Mouse (Mus musculus) cerebellum, adult 18-20 months (tissue): ENCODE results near the gene Rtn4rl2.

Source experiments
- DNase-seq, 2 experiments: peaks; one replicate each; pipeline ENCODE4 v3.0.0; 2021

Gene Rtn4rl2

GRCm38 (mm10) chr2:84884611-84885010, 1.9 kb downstream of the Rtn4rl2 start:
- DNase-seq: no peak

- no peak for DNase-seq
Measured at GRCm38 (mm10) chr2:84883942-84884341, 2.6 kb downstream of the Rtn4rl2 start.

- DNase-seq: no peak
Measured at GRCm38 (mm10) chr2:84883530-84883929, 3.0 kb downstream of the Rtn4rl2 start.

GRCm38 (mm10) chr2:84883084-84883483, 3.4 kb downstream of the Rtn4rl2 start:
- no peak for DNase-seq

GRCm38 (mm10) chr2:84882606-84883005, 3.9 kb downstream of the Rtn4rl2 start:
- no peak for DNase-seq

GRCm38 (mm10) chr2:84880590-84880989, 5.9 kb downstream of the Rtn4rl2 start:
- DNase-seq: no peak

GRCm38 (mm10) chr2:84875842-84876241, 10.7 kb downstream of the Rtn4rl2 start:
- DNase-seq: no peak

GRCm38 (mm10) chr2:84872105-84872716, 14.3 kb downstream of the Rtn4rl2 start:
- DNase-seq: peak in 1 of 2 experiments; percentile 39

GRCm38 (mm10) chr2:84870623-84871160, 15.8 kb downstream of the Rtn4rl2 start:
- DNase-seq: no peak

GRCm38 (mm10) chr2:84868977-84869376, 17.5 kb downstream of the Rtn4rl2 start:
- DNase-seq: no peak

GRCm38 (mm10) chr2:84868521-84868943, 18.0 kb downstream of the Rtn4rl2 start:
- DNase-seq: no peak

- no peak for DNase-seq
Measured at GRCm38 (mm10) chr2:84865616-84866571, 20.6 kb downstream of the Rtn4rl2 start.

GRCm38 (mm10) chr2:84862231-84862630, 24.3 kb downstream of the Rtn4rl2 start:
- no peak for DNase-seq

GRCm38 (mm10) chr2:84861430-84861829, 25.1 kb downstream of the Rtn4rl2 start:
- DNase-seq: no peak

GRCm38 (mm10) chr2:84859991-84860780, 26.3 kb downstream of the Rtn4rl2 start:
- DNase-seq: no peak

- DNase-seq: no peak
Measured at GRCm38 (mm10) chr2:84858551-84858950, 28.0 kb downstream of the Rtn4rl2 start.

GRCm38 (mm10) chr2:84855732-84856131, 30.8 kb downstream of the Rtn4rl2 start:
- peak; percentile 13 to 26 for DNase-seq

- DNase-seq: peak in 1 of 2 experiments; percentile 2
Measured at GRCm38 (mm10) chr2:84851130-84852040, 35.1 kb downstream of the Rtn4rl2 start.

- DNase-seq: no peak
Measured at GRCm38 (mm10) chr2:84850407-84851129, 35.9 kb downstream of the Rtn4rl2 start.

GRCm38 (mm10) chr2:84845226-84845625, 41.3 kb downstream of the Rtn4rl2 start:
- no peak for DNase-seq

GRCm38 (mm10) chr2:84843654-84844053, 42.9 kb downstream of the Rtn4rl2 start:
- DNase-seq: no peak
